Mouse (Mus musculus): ENCODE measurements around the gene Slc25a47.

DNA sequence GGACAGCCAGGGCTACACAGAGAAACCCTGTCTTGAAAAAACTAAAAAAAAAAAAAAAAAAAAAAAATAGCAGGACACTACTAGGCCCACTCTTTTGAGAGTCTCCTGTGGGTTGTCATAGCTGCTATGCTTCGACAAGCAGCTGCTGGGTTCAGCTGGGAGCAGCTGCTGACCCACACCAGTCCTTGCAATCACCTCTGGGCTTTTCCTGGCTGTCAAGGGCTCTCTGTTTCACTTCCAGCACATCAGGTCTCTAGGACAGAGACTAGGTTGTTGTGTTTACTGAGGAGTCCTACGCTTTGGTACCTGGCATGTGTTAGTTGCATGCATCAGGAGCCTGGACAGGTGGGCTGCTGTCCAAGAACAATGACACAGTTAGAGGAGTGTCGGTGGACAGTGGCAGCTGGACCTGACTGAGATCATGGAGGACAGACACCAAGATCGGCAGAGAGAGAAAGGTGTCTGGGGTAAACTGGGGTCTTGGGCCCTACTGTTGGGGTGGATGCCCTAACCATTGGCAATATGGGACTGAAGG is 13.7 kb downstream of the Slc25a47 start:
- TF ChIP-seq CTCF (IDR thresholded peaks at IDR 0.05; ENCODE audit: borderline replicate concordance, insufficient read depth, low read depth, low read length) = no peak
- no peak for TF ChIP-seq POLR2A (IDR thresholded peaks at IDR 0.05; ENCODE audit: borderline replicate concordance, insufficient read depth, low read length)
